ENCODE assay signal across 19 mouse cellular contexts in genomic region chr2:73554389-73554788, GRCm38 (mm10). TPM values are rescaled to one million over a fixed set of nuclear protein-coding genes. Genes with fewer than 3 reads are reported as not detected.
A peak's percentile ranks its signal among the peaks of the same experiment; 100 is the strongest.
DNase-seq lines count a peak whose midpoint lies in the region; ATAC-seq and TF ChIP-seq lines count a peak whose summit lies in the region.
"Had no signal": no experiment of that assay in that cellular context is flagged by ENCODE, and none has a peak within 500 bp of the region (broad histone marks: within the 10 kb centered on the region; RNA-seq: fewer than 3 reads in every experiment).

No protein-coding gene starts in this region.

- WGBS in liver, adult 2 months = 82% methylated on average over 3 of the region's 3 CpGs
- 40% methylated on average over 3 of the region's 3 CpGs for WGBS in macrophage (ENCODE audit: missing documents)

- no peak for TF ChIP-seq CTCF in liver, adult 2 months (IDR thresholded peaks at IDR 0.05; ENCODE audit: low read depth, low read length)

- no peaks in the 10 kb centered on the region for H3K27me3 ChIP-seq in liver, adult 2 months (ENCODE audit: control insufficient read depth, insufficient read depth, low read length)
- no peaks in the 10 kb centered on the region for H3K27me3 ChIP-seq in splenic B cell, adult 2 months (ENCODE audit: control insufficient read depth, insufficient read depth, low read length, poor library complexity, severe bottlenecking)
- H3K27me3 ChIP-seq: embryonic facial prominence, embryonic 12.5 days; heart, embryonic 12.5 days; hindbrain, embryonic 15.5 days had no signal

- peak; percentile 46; the same call in 1 of the 2 replicates for ATAC-seq in common myeloid progenitor, adult 5-6 weeks (replicated peaks; ENCODE audit: low read depth, poor library complexity, severe bottlenecking)
- ATAC-seq: forebrain, embryonic 16.5 days had no signal

- no peaks in the 10 kb centered on the region for H3K36me3 ChIP-seq in liver, adult 2 months (ENCODE audit: control insufficient read depth, insufficient read depth, low read length)
- H3K36me3 ChIP-seq in macrophage (ENCODE audit: inconsistent target) = no peaks in the 10 kb centered on the region
- no peaks in the 10 kb centered on the region for H3K36me3 ChIP-seq in splenic B cell, adult 2 months (ENCODE audit: control insufficient read depth, insufficient read depth, low read length, poor library complexity, severe bottlenecking)
- H3K36me3 ChIP-seq: embryonic facial prominence, embryonic 12.5 days; heart, embryonic 12.5 days; hindbrain, embryonic 15.5 days had no signal

- TF ChIP-seq POLR2A in liver, adult 2 months (IDR thresholded peaks at IDR 0.05; ENCODE audit: extremely low read depth, insufficient read depth, low read length) = no peak

- DNase-seq in liver, adult 2 months (ENCODE audit: extremely low read depth, low read depth, low spot score) = peak; percentile 8
- DNase-seq in liver = no peak
- DNase-seq in splenic B cell, adult 2 months (ENCODE audit: low read depth, low spot score) = peak; percentile 56
- no peak for DNase-seq in layer of hippocampus, postnatal 36 days
- no peak for DNase-seq in layer of hippocampus, adult 8-10 months (ENCODE audit: low spot score in 2 of 2)
- DNase-seq in kidney, adult 18-20 months = no peak
- DNase-seq: adrenal gland, adult 2 months; adrenal gland, postnatal 25 days; cerebellum, adult 2 months; cerebellum, postnatal 10 days; embryo, embryonic 11 days; gastrocnemius, postnatal 14 days; heart, postnatal 36 days had no signal

- no peaks in the 10 kb centered on the region for H3K79me2 ChIP-seq in liver, adult 2 months (ENCODE audit: control insufficient read depth, insufficient read depth, low read length)
- H3K79me2 ChIP-seq in macrophage (ENCODE audit: inconsistent target) = no peaks in the 10 kb centered on the region

- no peaks in the 10 kb centered on the region for H3K4me1 ChIP-seq in liver, adult 2 months (ENCODE audit: control insufficient read depth, insufficient read depth, low read length)
- H3K4me1 ChIP-seq: embryonic facial prominence, embryonic 12.5 days; heart, embryonic 12.5 days; hindbrain, embryonic 15.5 days had no signal

- H3K27ac ChIP-seq in liver, adult 2 months (replicated peaks; ENCODE audit: insufficient read depth, low read depth, low read length) = no peak overlapping the region
- peak overlapping the region; percentile 44 for H3K27ac ChIP-seq in macrophage
- H3K27ac ChIP-seq: embryonic facial prominence, embryonic 12.5 days; hindbrain, embryonic 15.5 days had no signal

- no peak overlapping the region for H3K9ac ChIP-seq in liver, adult 2 months (ENCODE audit: low read depth, low read length)
- H3K9ac ChIP-seq: embryonic facial prominence, embryonic 12.5 days; heart, embryonic 12.5 days; hindbrain, embryonic 15.5 days had no signal

- H3K4me3 ChIP-seq in liver, adult 2 months (ENCODE audit: insufficient read depth, low read depth, low read length) = no peak overlapping the region
- H3K4me3 ChIP-seq in macrophage (ENCODE audit: inconsistent target) = no peak overlapping the region
- H3K4me3 ChIP-seq: embryonic facial prominence, embryonic 12.5 days; heart, embryonic 12.5 days; hindbrain, embryonic 15.5 days had no signal

RNA-seq across cellular contexts. Expression of gene Wipf1, which starts 24.9 kb away (rescaled TPM):
- total RNA-seq in liver, adult 2 months (2014; rRNA removed) = 1.4 and 1.9 TPM in 2 replicates
- 1.3 and 1.7 TPM in 2 replicates for polyA plus RNA-seq in liver, adult 2 months (2012; rRNA removed)
- total RNA-seq in common myeloid progenitor, adult 5-6 weeks (2017) = 13.2 and 22.9 TPM in 2 replicates
- total RNA-seq in macrophage (2018; cell fraction: chromatin; rRNA removed) = 10 to 100 TPM in 23 of 26 experiments, 1 to 10 TPM in 3; 8.0 to 83.3 (median 47.4) TPM
- 100 to 1,000 TPM in 24 of 26 experiments, 10 to 100 TPM in 2; 77.5 to 181 (median 157) TPM for total RNA-seq in macrophage (2018; cell fraction: cytosol; rRNA removed)
- 100 to 1,000 TPM in 9 of 26 experiments, 10 to 100 TPM in 17; 21.7 to 134 (median 75.1) TPM for total RNA-seq in macrophage (2018; cell fraction: nucleus; rRNA removed)
- polyA plus RNA-seq in macrophage (2018) = 121 to 170 TPM (median 129 TPM) in 3 replicates
- total RNA-seq in layer of hippocampus, postnatal 36 days (2021) = 1 to 10 TPM; 7.9 to 9.0 TPM
- total RNA-seq in layer of hippocampus, adult 8-10 months (2022) = 10 to 100 TPM in 2 of 4 experiments, 1 to 10 TPM in 2; 8.4 to 18.7 (median 13.2) TPM

RNA-seq across cellular contexts. Expression of gene Chrna1, which starts 25.7 kb away (rescaled TPM):
- total RNA-seq in liver, adult 2 months (2014; rRNA removed) = not detected in 2 replicates
- polyA plus RNA-seq in liver, adult 2 months (2012; rRNA removed) = not detected in 2 replicates
- not detected in 2 replicates for total RNA-seq in common myeloid progenitor, adult 5-6 weeks (2017)
- total RNA-seq in macrophage (2018; cell fraction: chromatin; rRNA removed) = not detected
- not detected for total RNA-seq in macrophage (2018; cell fraction: cytosol; rRNA removed)
- under 1 TPM in 1 of 26 experiments, not detected in 25; 0.14 TPM for total RNA-seq in macrophage (2018; cell fraction: nucleus; rRNA removed)
- not detected in 3 replicates for polyA plus RNA-seq in macrophage (2018)
- total RNA-seq in layer of hippocampus, postnatal 36 days (2021) = under 1 TPM; 0.33 to 0.40 TPM
- under 1 TPM; 0.24 to 0.60 (median 0.43) TPM for total RNA-seq in layer of hippocampus, adult 8-10 months (2022)
- total RNA-seq: adrenal gland, adult 2 months; adrenal gland, postnatal 25 days; heart, postnatal 36 days had no signal

Comparison
In these comparisons a context has a peak if more than half of its experiments do, and no peak if none do; other contexts are left out.
1. DNase-seq: peak in liver, adult 2 months (single experiment) and splenic B cell, adult 2 months (single experiment); none in liver (single experiment), layer of hippocampus, postnatal 36 days (0 of 2), layer of hippocampus, adult 8-10 months (0 of 2) and kidney, adult 18-20 months (single experiment).